Mouse (Mus musculus): ENCODE data around the gene Gm49366. TPM values are rescaled to one million over a fixed set of nuclear protein-coding genes. Genes with fewer than 3 reads are reported as not detected.
A peak's percentile ranks its signal among the peaks of the same experiment; 100 is the strongest.
"Not testable (repeated sequence)": the region's sequence is repeated elsewhere in the genome, so short reads cannot be mapped to it uniquely, and the experiment has no call there.

The Gm49366 gene
- polyA plus RNA-seq, 1 experiment, result not detected

DNA sequence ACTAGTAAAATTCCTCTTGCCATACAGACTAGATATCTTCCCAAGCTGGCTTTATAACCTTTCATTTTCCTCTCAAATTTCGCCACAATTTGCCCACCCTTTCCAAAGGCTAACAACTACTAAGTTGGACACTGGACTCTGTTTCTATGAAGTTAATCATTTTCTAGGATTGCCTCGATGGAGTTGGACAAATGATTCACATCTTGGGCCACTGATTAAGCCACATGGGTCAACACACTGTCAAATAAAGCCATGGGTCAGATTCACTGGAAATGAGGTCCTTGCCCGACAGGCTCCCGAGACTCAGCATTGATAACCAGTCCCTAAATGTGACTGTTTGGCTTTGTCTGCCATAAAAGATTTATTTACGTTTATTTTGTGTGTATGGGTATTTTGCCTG, 3.5 kb downstream of the Gm49366 start:
- peaks cover 5% of the 10 kb centered on the region for H3K4me1 ChIP-seq (ENCODE audit: control insufficient read depth, insufficient read depth, low read length)
- no peak for TF ChIP-seq CTCF (IDR thresholded peaks at IDR 0.05; ENCODE audit: control insufficient read depth, insufficient read depth, insufficient replicate concordance, low read depth, low read length)
- no peak overlapping the region for H3K27ac ChIP-seq (ENCODE audit: control insufficient read depth, insufficient read depth, low read depth, low read length)
- no peaks in the 10 kb centered on the region for H3K27me3 ChIP-seq (ENCODE audit: control insufficient read depth, insufficient read depth, low read length)
- H3K36me3 ChIP-seq (ENCODE audit: control insufficient read depth, insufficient read depth, low read length), result no peaks in the 10 kb centered on the region
- H3K4me3 ChIP-seq (ENCODE audit: control insufficient read depth, low read depth, low read length), result no peak overlapping the region

DNA sequence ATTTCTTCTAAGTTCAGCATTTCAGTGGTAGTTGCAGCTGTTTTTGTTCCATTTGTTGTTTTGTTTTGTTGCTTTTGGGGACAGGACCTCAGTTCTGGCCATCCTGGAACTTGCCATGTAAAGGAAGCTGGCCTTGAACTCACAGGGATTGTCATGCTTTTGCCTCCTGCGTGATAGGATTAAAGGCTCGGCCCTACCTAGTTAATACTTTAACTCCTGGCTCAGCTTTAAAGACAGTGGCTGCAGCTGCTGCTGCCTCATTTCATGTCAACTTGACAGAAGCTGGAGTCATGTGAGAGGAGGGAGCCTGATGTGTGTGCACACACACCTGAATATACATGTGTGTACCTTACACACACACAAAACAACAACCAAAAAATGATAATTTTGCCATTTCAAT, 5.3 kb downstream of the Gm49366 start:
- Histone ChIP-seq H3K27me3 (ENCODE audit: control insufficient read depth, insufficient read depth, low read length) (no peaks in the 10 kb centered on the region), H3K36me3 (ENCODE audit: control insufficient read depth, insufficient read depth, low read length) (no peaks in the 10 kb centered on the region), H3K4me3 (ENCODE audit: control insufficient read depth, low read depth, low read length) (no peak overlapping the region), H3K4me1 (ENCODE audit: control insufficient read depth, insufficient read depth, low read length) (no peaks in the 10 kb centered on the region; the same call in 1 of the 2 replicates), H3K27ac (ENCODE audit: control insufficient read depth, insufficient read depth, low read depth, low read length) (no peak overlapping the region)
- TF ChIP-seq POLR2A (IDR thresholded peaks at IDR 0.05; ENCODE audit: control insufficient read depth, low read depth, low read length) (no peak), CTCF (IDR thresholded peaks at IDR 0.05; ENCODE audit: control insufficient read depth, insufficient read depth, insufficient replicate concordance, low read depth, low read length) (no peak)

DNA sequence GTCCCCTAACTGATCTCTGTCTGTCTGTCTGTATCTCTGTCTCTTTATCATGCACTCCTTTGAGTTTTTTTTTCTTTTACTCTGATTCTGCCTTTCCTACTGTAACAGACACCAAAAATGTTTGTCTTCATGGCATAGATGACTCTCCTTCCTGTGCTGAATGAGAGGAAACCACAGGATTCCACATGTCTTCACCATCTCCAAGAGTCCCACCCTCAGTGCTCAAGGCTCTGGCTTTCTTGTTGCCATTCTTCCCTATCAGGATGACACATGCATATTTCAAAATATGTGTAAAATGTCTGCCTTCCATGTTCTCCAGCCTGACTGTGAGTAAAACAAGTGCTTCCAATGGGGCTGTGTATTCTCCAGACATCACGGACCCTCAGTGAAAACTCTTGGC, 8.2 kb downstream of the Gm49366 start:
- no peaks in the 10 kb centered on the region for H3K36me3 ChIP-seq (ENCODE audit: control insufficient read depth, insufficient read depth, low read length)
- H3K4me3 ChIP-seq (ENCODE audit: control insufficient read depth, low read depth, low read length), result no peak overlapping the region
- H3K4me1 ChIP-seq (ENCODE audit: control insufficient read depth, insufficient read depth, low read length), result no peaks in the 10 kb centered on the region
- no peak overlapping the region for H3K27ac ChIP-seq (ENCODE audit: control insufficient read depth, insufficient read depth, low read depth, low read length)
- no peak for TF ChIP-seq POLR2A (IDR thresholded peaks at IDR 0.05; ENCODE audit: control insufficient read depth, low read depth, low read length)
- no peaks in the 10 kb centered on the region for H3K27me3 ChIP-seq (ENCODE audit: control insufficient read depth, insufficient read depth, low read length)

DNA sequence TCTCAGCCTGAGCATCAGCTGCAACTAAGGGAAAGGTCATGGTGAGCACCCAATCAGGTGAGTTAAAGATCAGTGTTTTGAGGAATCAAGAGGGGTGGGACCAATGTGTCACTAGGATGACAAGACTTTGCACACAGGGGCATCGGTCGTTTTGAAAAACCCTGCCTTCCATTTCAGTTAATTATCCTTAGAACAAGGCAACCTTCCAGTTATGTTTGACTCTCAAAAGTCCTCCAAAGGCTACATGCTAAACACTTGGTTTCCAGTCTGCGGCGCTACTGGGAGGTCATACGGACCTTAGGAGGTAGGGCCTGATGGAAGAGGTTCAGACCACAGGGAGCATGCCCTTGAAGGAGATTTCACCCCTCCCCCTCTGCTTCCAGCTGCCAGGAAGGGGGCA, 12.0 kb downstream of the Gm49366 start:
- not testable (repeated sequence) for H3K27ac ChIP-seq (ENCODE audit: control insufficient read depth, insufficient read depth, low read depth, low read length); H3K4me3 ChIP-seq (ENCODE audit: control insufficient read depth, low read depth, low read length); H3K27me3 ChIP-seq (ENCODE audit: control insufficient read depth, insufficient read depth, low read length); H3K36me3 ChIP-seq (ENCODE audit: control insufficient read depth, insufficient read depth, low read length); H3K4me1 ChIP-seq (ENCODE audit: control insufficient read depth, insufficient read depth, low read length)

DNA sequence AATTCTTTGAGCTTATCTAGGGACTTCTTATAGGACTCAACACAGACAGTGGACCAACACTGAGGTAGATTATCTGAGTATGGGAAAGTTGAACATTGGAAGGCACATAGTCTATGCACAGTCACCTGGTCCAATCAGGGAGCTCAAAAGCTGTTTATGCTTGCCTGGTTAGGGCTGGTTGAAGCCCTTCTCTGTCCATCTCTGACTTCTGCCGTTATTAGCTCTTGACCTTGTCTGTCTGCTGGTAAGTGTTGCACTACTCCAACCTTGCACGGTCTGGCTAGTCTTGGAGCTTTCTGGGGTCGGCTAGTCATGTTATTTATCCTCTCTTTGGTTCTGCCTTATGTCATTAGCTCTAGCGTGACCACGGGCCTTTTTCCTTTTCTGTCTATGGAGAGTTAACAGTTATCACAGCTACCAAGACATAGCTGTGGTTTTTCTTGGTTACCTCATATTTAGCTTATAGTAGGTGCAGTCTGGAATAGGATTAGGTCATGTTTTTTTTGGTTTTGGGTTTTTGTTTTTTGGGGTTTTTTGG, 13.3 kb downstream of the Gm49366 start, which contains the start of gene Acot3:
TSS of gene Acot3 (plus strand) at position 208 of the 538 bp plus-strand sequence.
- Histone ChIP-seq H3K27me3 (ENCODE audit: control insufficient read depth, insufficient read depth, low read length) (no peaks in the 10 kb centered on the region), H3K4me3 (ENCODE audit: control insufficient read depth, low read depth, low read length) (no peak within 1 kb of the TSS), H3K27ac (ENCODE audit: control insufficient read depth, insufficient read depth, low read depth, low read length) (no peak within 1 kb of the TSS), H3K4me1 (ENCODE audit: control insufficient read depth, insufficient read depth, low read length) (peaks cover 4% of the 10 kb centered on the region), H3K36me3 (ENCODE audit: control insufficient read depth, insufficient read depth, low read length) (no peaks in the 10 kb centered on the region)
- TF ChIP-seq POLR2A (IDR thresholded peaks at IDR 0.05; ENCODE audit: control insufficient read depth, low read depth, low read length), result no peak
- TF ChIP-seq CTCF (IDR thresholded peaks at IDR 0.05; ENCODE audit: control insufficient read depth, insufficient read depth, insufficient replicate concordance, low read depth, low read length), result no peak

DNA sequence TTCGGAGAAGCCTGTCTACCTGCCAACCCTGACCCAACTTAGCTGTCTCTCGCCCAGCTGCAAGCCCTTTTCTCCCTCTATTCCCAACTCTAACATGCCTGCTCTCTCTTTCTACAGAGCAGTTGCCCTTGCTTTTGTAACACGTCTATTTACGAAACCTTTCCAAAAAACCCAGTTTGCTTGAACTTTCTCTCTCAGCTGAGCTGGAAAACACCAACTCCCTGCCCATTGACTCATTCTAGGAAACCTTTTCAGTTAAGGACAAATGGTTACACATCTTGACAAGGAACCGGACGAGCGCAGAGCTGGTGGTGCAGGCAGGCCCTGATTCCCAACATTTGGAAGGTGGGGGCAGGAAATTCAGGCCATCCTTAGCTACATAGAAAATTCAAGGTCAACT, 13.9 kb downstream of the Gm49366 start:
- peaks cover 4% of the 10 kb centered on the region for H3K4me1 ChIP-seq (ENCODE audit: control insufficient read depth, insufficient read depth, low read length)
- H3K27ac ChIP-seq (ENCODE audit: control insufficient read depth, insufficient read depth, low read depth, low read length), result no peak overlapping the region
- H3K4me3 ChIP-seq (ENCODE audit: control insufficient read depth, low read depth, low read length), result no peak overlapping the region
- TF ChIP-seq POLR2A (IDR thresholded peaks at IDR 0.05; ENCODE audit: control insufficient read depth, low read depth, low read length) (no peak), CTCF (IDR thresholded peaks at IDR 0.05; ENCODE audit: control insufficient read depth, insufficient read depth, insufficient replicate concordance, low read depth, low read length) (no peak)
- H3K27me3 ChIP-seq (ENCODE audit: control insufficient read depth, insufficient read depth, low read length), result no peaks in the 10 kb centered on the region
- no peaks in the 10 kb centered on the region for H3K36me3 ChIP-seq (ENCODE audit: control insufficient read depth, insufficient read depth, low read length)

DNA sequence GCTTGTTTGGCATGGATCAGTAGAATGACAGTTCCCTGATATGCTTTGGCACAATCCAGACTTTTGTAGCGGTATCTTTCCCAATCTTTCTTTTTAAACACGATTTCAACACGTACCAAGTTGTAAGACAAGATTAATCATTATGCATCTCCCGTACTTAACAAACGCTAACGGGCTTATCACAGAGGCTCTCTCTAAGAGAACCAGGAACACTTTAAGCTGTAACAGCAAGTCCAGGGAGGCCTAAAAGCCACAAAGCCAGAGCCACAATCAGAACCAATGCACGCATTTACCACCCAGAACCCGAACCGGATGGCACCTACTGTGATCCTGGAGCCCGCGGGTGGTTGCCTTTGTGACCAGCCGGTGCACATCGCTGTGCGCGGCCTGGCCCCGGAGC, 14.4 kb downstream of the Gm49366 start:
- TF ChIP-seq CTCF (IDR thresholded peaks at IDR 0.05; ENCODE audit: control insufficient read depth, insufficient read depth, insufficient replicate concordance, low read depth, low read length), result no peak
- TF ChIP-seq POLR2A (IDR thresholded peaks at IDR 0.05; ENCODE audit: control insufficient read depth, low read depth, low read length), result no peak
- no peak overlapping the region for H3K27ac ChIP-seq (ENCODE audit: control insufficient read depth, insufficient read depth, low read depth, low read length)

DNA sequence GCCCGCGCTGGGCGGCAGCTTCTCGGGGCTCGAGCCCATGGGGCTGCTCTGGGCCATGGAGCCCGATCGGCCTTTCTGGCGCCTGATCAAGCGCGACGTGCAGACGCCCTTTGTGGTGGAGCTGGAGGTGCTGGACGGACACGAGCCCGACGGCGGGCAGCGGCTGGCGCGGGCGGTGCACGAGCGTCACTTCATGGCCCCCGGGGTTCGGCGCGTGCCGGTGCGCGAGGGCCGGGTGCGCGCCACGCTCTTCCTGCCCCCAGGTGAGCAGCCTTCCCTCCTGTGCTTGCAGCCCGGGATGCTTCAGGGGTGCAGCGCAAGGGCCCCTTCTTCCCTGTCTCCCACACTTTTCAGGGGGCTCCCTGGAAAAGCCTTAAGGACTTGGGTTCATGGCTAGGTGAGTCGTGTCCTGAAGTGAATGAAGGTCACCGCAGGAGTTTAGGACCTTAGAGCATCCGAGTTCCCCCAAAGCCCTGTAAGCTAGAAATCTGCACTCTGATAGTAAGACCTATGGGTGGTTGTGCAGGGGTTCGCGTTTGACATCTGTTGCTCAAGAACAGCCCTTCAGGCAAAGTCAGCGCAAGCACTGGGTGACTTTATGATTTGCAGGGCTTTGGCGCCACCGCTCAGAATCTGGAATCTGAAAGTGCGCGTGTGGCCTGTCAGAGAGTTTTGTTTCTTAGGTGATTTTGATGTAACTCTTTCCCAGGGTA, 15.1 kb downstream of the Gm49366 start:
- Histone ChIP-seq H3K4me3 (ENCODE audit: control insufficient read depth, low read depth, low read length) (peak overlapping the region; percentile 18), H3K27ac (ENCODE audit: control insufficient read depth, insufficient read depth, low read depth, low read length) (no peak overlapping the region), H3K27me3 (ENCODE audit: control insufficient read depth, insufficient read depth, low read length) (no peaks in the 10 kb centered on the region), H3K36me3 (ENCODE audit: control insufficient read depth, insufficient read depth, low read length) (no peaks in the 10 kb centered on the region), H3K4me1 (ENCODE audit: control insufficient read depth, insufficient read depth, low read length) (peaks cover 4% of the 10 kb centered on the region)
- TF ChIP-seq CTCF (IDR thresholded peaks at IDR 0.05; ENCODE audit: control insufficient read depth, insufficient read depth, insufficient replicate concordance, low read depth, low read length), result no peak
- no peak for TF ChIP-seq POLR2A (IDR thresholded peaks at IDR 0.05; ENCODE audit: control insufficient read depth, low read depth, low read length)

More for the DNA sequence above, 14.4 kb downstream of the Gm49366 start:
- Histone ChIP-seq H3K4me1 (ENCODE audit: control insufficient read depth, insufficient read depth, low read length) (peaks cover 4% of the 10 kb centered on the region), H3K36me3 (ENCODE audit: control insufficient read depth, insufficient read depth, low read length) (no peaks in the 10 kb centered on the region), H3K27me3 (ENCODE audit: control insufficient read depth, insufficient read depth, low read length) (no peaks in the 10 kb centered on the region), H3K4me3 (ENCODE audit: control insufficient read depth, low read depth, low read length) (peak overlapping the region; percentile 18; the same call in 1 of the 2 replicates)
